Mouse (Mus musculus) urinary bladder, postnatal 36 days (tissue): ENCODE measurements at regions not wholly inside any gene's neighbourhood (a gene's known extent, or its start where the extent isn't known, plus 50 kb on each side); places are given as distances from the start of the nearest gene placed in this dataset.

Experiments
- DNase-seq, 2 experiments: peaks; one replicate each; pipeline ENCODE4 v3.0.0; 2022; ENCODE audit warnings: low spot score in 2 of 2, mixed read lengths in 1 of 2

DNA sequence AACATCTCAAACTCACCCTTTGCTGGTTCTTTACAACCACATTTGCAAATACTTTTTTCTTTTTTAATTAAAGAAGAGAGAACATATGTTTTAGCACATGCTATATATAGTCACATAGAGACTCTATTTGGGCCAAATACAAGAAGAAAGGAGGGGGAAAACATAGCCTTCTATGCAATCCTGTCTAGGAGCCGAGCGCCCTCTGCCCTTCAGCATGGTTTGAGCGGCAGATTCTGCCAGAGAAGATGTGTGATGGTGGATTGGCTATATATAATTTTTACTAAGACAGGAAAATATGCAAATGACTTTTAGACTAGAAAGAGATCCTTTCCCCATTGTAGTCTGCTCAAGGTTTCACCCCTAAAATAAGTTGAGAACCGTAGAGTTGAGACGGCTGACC, 60.0 kb upstream of the Myom1 start:
- no peak for DNase-seq

DNA sequence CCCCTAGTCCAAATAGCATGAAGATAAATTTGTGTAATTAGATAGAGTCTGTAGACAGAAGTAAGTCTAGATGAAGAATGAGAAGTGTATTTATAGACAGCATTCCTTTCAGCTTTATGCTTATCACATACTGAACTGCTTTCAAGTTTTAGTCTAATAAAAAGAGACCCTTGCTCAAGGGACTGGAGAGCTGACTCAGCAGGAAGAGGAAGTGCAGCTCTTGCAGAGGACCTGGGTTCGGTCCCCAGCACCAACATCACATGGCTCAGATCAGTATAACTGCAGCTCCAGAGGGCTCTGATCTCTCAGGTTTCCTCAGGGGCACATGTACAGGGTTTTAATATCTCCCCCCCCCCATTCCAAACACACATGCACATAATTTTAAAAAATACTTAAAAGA, 68.2 kb upstream of the Myom1 start:
- no peak for DNase-seq

DNA sequence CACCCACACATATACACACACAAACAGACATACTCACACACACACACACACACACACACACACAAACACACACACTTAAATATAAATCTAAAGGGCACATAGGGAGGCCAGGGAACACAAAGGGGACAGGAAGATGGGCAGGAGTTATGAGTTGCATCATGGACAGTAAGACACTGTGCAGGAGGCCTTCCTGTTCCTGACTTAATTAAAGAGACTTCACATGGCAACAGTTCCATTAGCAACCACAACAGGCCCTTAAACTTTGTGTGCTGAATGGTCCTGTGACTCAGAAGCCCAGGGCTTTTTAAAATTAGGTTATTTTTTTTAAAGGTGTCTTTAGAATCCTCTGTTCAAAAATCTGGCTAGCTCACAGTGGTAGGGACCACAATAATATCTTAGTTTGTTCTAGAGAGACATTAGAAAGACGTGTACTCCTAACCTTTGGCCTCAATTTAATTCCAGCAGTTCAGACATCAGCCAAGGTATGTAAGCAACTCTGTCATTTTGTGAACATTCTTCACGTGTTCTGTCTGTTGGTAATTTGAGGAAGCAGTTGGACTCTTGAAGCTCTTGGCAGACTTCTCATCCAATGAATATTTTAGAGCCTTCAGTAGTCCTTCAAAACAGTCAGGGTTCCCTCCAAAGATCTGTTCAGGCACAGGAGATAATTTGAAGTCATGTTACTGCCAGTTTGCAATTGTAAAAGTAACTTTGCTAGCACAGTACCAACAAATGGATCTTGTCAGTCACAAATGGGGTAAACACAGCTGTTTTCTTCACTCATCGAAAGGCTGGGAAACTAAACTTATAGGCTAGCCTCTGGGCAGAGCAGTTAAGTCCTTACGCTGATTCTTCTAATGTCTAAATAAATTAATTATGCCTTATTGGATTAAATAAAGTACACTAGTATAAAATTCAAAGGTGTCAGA, 69.0 kb upstream of the Myom1 start:
- DNase-seq = no peak

GRCm38 (mm10) chr17:70932565-70932964, 69.9 kb upstream of the Myom1 start:
- no peak for DNase-seq

DNA sequence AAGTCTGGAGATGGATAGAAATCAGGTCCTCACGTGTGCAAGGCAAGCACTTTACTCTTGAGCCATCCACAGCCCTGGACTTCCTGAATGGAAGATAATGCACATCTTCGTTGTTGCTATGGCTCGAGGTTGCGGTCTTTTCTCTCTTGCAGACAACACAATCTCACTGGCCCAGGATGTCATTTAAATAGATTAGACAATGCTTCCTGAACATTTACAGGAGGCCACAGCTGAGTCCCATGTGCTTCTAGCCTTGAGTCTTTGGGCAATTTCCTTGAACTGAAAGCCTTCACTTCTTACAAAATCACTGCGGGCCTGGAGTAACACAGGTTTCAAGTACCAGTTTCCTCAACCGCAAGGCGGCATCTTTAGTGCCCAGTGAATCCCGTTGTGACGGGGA, 71.8 kb upstream of the Myom1 start:
- DNase-seq = no peak

DNA sequence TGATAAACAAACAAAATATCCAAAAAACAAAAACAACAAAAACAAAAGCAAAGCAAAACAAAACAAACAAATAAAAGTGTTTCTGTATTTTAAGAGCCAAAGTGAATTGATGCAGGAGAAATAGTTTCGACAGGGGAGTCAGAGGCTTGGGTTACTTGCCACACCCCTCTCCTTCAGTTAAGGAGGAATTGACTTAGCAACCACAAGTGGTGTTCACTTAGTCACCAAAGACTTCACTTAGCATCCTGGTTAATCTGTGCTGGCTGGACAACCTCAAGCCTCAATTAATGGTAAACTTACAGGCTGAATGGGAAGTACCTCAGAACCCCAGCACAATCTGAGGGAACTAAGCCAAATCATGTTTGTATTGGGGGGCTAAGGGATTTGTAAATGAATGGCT, 72.9 kb upstream of the Myom1 start:
- no peak for DNase-seq

DNA sequence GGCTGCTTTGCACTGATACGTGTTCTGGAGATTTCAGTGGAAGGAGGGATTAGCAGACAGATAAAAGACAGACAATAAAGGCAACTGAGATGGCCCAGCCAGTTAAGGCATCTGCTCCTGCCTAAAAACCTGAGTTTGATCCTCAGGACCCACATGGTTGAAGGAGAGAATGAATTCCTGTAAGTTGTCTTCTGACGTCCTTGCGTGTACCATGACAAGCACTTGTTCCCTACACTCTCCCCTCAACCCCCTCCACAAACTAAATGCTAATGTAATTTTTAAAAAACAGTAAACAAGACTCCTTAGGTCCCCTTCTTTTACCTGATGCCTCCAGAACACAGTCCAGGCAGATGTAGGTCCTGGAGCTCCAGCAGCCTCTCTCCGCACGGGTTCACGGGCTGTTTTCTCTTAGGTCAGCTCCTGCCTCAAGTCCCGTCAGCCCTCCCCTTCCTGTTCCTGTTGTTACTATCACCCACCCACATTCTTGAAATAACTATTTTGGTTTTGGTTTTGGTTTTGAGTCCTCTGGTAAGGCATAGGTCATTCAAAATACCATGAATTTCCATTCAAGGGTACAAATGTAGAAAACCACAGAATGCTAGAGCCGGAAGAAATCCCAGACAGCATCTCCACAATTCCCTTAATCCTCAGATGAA, 71.3 kb upstream of the Tgif1 start:
- DNase-seq = no peak

DNA sequence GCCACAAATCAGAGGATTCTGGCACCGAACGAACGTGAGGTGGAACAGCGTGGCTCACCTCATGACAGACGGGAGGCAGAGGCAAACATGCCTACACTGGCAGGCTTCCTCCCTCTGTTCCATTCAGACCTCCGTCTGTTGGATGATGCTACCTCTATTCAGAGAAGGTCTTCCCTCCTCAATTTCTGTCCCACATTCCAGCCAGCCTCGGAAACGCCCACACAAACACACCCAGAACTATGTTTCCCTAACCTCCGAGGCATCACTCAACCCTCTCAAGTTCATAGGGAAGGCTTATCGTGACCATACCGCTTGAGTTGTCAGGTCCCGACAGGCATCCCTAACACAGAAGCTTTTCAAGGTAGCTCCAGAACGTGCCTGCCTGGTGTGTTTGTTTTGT, 68.3 kb upstream of the Tgif1 start:
- DNase-seq = no peak

GRCm38 (mm10) chr17:70920181-70920580, 66.8 kb upstream of the Tgif1 start:
- DNase-seq = no peak

- DNase-seq = no peak
Measured at GRCm38 (mm10) chr17:70917183-70917935, 64.0 kb upstream of the Tgif1 start.

GRCm38 (mm10) chr17:70916089-70916750, 62.9 kb upstream of the Tgif1 start:
- DNase-seq = no peak

- no peak for DNase-seq
Measured at GRCm38 (mm10) chr17:70915445-70915844, 62.1 kb upstream of the Tgif1 start.

GRCm38 (mm10) chr17:70910238-70910637, 56.9 kb upstream of the Tgif1 start:
- DNase-seq = no peak

DNA sequence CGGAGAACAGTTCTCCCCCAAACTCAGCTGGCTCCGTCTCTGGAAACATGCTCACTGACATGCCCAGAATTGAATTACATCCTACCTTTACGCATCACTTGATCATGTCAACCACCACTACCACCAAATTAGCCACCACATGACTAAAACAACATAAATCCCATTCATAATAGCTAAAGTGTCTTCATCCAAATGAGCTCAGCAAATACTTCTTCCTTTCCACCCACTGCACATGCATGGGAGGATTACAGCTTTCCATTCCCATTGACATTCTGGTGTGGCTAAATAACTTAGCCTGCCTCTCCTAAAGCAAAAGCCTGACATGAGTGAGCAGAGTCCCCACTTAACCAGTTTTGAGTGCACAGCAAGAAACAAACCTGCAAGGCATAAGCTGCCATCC, 56.2 kb upstream of the Tgif1 start:
- no peak for DNase-seq

GRCm38 (mm10) chr17:70908328-70908727, 55.0 kb upstream of the Tgif1 start:
- peak; percentile 23 to 52 for DNase-seq
